In genomic region chr4:53218752-53219151, GRCm38 (mm10) we compare ENCODE assay signal across 8 mouse cellular contexts. TPM values are rescaled to one million over a fixed set of nuclear protein-coding genes. Genes with fewer than 3 reads are reported as not detected.
A peak's percentile ranks its signal among the peaks of the same experiment; 100 is the strongest.
DNase-seq lines count a peak whose midpoint lies in the region; ATAC-seq and TF ChIP-seq lines count a peak whose summit lies in the region.

No protein-coding gene starts in this region.

- ATAC-seq in kidney, embryonic 15.5 days (replicated peaks; ENCODE audit: low FRiP score) = no peak
- no peak for ATAC-seq in embryonic facial prominence, embryonic 12.5 days (ENCODE audit: insufficient number of reproducible peaks, insufficient read depth, low FRiP score, low TSS enrichment)
- 0 out of 2 replicates have a peak, but pooled peaks have one; percentile 13 for ATAC-seq in heart, embryonic 16.5 days (replicated peaks; ENCODE audit: extremely low read depth, insufficient read depth, low FRiP score)
- no peak for ATAC-seq in limb, embryonic 13.5 days (ENCODE audit: low FRiP score, low read depth)

- H3K36me3 ChIP-seq in kidney, adult 2 months (ENCODE audit: control insufficient read depth, insufficient read depth, low read length) = no peaks in the 10 kb centered on the region
- H3K36me3 ChIP-seq in kidney, embryonic 15.5 days = no peaks in the 10 kb centered on the region
- no peaks in the 10 kb centered on the region for H3K36me3 ChIP-seq in embryonic facial prominence, embryonic 12.5 days
- H3K36me3 ChIP-seq in heart, embryonic 16.5 days (ENCODE audit: control insufficient read depth, insufficient read depth) = no peaks in the 10 kb centered on the region
- H3K36me3 ChIP-seq in limb, embryonic 13.5 days = no peaks in the 10 kb centered on the region

- H3K9me3 ChIP-seq in kidney, embryonic 15.5 days (replicated peaks) = no peaks in the 10 kb centered on the region
- no peaks in the 10 kb centered on the region for H3K9me3 ChIP-seq in embryonic facial prominence, embryonic 12.5 days
- H3K9me3 ChIP-seq in heart, embryonic 16.5 days (replicated peaks; ENCODE audit: control insufficient read depth, low read length) = no peaks in the 10 kb centered on the region
- no peaks in the 10 kb centered on the region for H3K9me3 ChIP-seq in limb, embryonic 13.5 days

- no peaks in the 10 kb centered on the region for H3K27me3 ChIP-seq in kidney, adult 2 months (replicated peaks; ENCODE audit: control insufficient read depth, insufficient read depth, low read length)
- no peaks in the 10 kb centered on the region for H3K27me3 ChIP-seq in kidney, embryonic 15.5 days
- no peaks in the 10 kb centered on the region for H3K27me3 ChIP-seq in embryonic facial prominence, embryonic 12.5 days
- H3K27me3 ChIP-seq in heart, embryonic 16.5 days (ENCODE audit: control insufficient read depth, insufficient read depth, low read length) = no peaks in the 10 kb centered on the region
- H3K27me3 ChIP-seq in limb, embryonic 13.5 days = no peaks in the 10 kb centered on the region

- TF ChIP-seq POLR2A in kidney, adult 2 months (IDR thresholded peaks at IDR 0.05; ENCODE audit: low read depth, low read length) = no peak

- peaks cover 8% of the 10 kb centered on the region for H3K4me1 ChIP-seq in kidney, adult 2 months (ENCODE audit: control insufficient read depth, insufficient read depth, low read length)
- peaks cover 21% of the 10 kb centered on the region for H3K4me1 ChIP-seq in kidney, embryonic 15.5 days
- peaks cover 22% of the 10 kb centered on the region for H3K4me1 ChIP-seq in embryonic facial prominence, embryonic 12.5 days
- H3K4me1 ChIP-seq in heart, embryonic 16.5 days (ENCODE audit: control insufficient read depth, insufficient read depth, low read length) = peaks cover 24% of the 10 kb centered on the region
- H3K4me1 ChIP-seq in limb, embryonic 13.5 days = peaks cover 40% of the 10 kb centered on the region

- no peak overlapping the region for H3K9ac ChIP-seq in kidney, embryonic 15.5 days
- H3K9ac ChIP-seq in embryonic facial prominence, embryonic 12.5 days = no peak overlapping the region
- H3K9ac ChIP-seq in heart, embryonic 16.5 days (ENCODE audit: low read length) = peak overlapping the region; percentile 2; the same call in 1 of the 2 replicates
- H3K9ac ChIP-seq in limb, embryonic 13.5 days = no peak overlapping the region

- H3K27ac ChIP-seq in kidney, adult 2 months (ENCODE audit: insufficient read depth, low read depth, low read length) = no peak overlapping the region
- no peak overlapping the region for H3K27ac ChIP-seq in kidney, embryonic 15.5 days
- no peak overlapping the region for H3K27ac ChIP-seq in embryonic facial prominence, embryonic 12.5 days
- peak overlapping the region; percentile 88 for H3K27ac ChIP-seq in heart, embryonic 16.5 days (ENCODE audit: low read length)
- peak overlapping the region; percentile 88 for H3K27ac ChIP-seq in limb, embryonic 13.5 days

- TF ChIP-seq CTCF in kidney, adult 2 months (conservative IDR thresholded peaks at IDR 0.05; ENCODE audit: insufficient read depth, insufficient read length, low read depth, low read length) = no peak

- peak; percentile 49 for DNase-seq in kidney, adult 2 months
- DNase-seq in embryo, embryonic 11 days = no peak
- DNase-seq in yolk sac, embryonic 10.5 days (ENCODE audit: low spot score) = no peak
- no peak for DNase-seq in thymus, adult 18-20 months

- WGBS in kidney, adult 2 months = 39% methylated on average over 7 of the region's 7 CpGs
- WGBS in kidney, embryonic 15.5 days = 50% methylated on average over 7 of the region's 7 CpGs
- WGBS in embryonic facial prominence, embryonic 12.5 days = 48% methylated on average over 7 of the region's 7 CpGs
- WGBS in heart, embryonic 16.5 days = 15% methylated on average over 7 of the region's 7 CpGs
- WGBS in limb, embryonic 13.5 days = 21% methylated on average over 7 of the region's 7 CpGs

- no peak overlapping the region for H3K4me3 ChIP-seq in kidney, adult 2 months (ENCODE audit: insufficient read depth, low read depth, low read length)
- H3K4me3 ChIP-seq in kidney, embryonic 15.5 days (replicated peaks) = no peak overlapping the region
- H3K4me3 ChIP-seq in embryonic facial prominence, embryonic 12.5 days = no peak overlapping the region
- H3K4me3 ChIP-seq in heart, embryonic 16.5 days (ENCODE audit: low read length) = no peak overlapping the region
- H3K4me3 ChIP-seq in limb, embryonic 13.5 days = no peak overlapping the region

- H3K4me2 ChIP-seq in kidney, embryonic 15.5 days = no peak overlapping the region
- 0 out of 2 replicates have a peak overlapping the region, but pooled peaks have one; percentile 72 for H3K4me2 ChIP-seq in embryonic facial prominence, embryonic 12.5 days (replicated peaks)
- peak overlapping the region; percentile 86 for H3K4me2 ChIP-seq in heart, embryonic 16.5 days (ENCODE audit: low read depth, low read length)
- H3K4me2 ChIP-seq in limb, embryonic 13.5 days (replicated peaks) = peak overlapping the region; percentile 87

RNA-seq across cellular contexts. Expression of gene Abca1, which starts 59.1 kb away (rescaled TPM):
- polyA plus RNA-seq in kidney, adult 2 months (2012; rRNA removed) = 8.9 and 9.3 TPM in 2 replicates
- 3.8 and 4.4 TPM in 2 replicates for polyA plus RNA-seq in kidney, embryonic 15.5 days (2015; fragmentation: Nextera tagmentation; extraction: Ambion mirVana)
- polyA plus RNA-seq in embryonic facial prominence, embryonic 12.5 days (2016; fragmentation: Nextera tagmentation; extraction: Ambion mirVana) = 7.9 and 8.4 TPM in 2 replicates
- 4.1 and 4.5 TPM in 2 replicates for polyA plus RNA-seq in heart, embryonic 16.5 days (2015; fragmentation: Nextera tagmentation; extraction: Ambion mirVana)
- 7.3 and 7.8 TPM in 2 replicates for polyA plus RNA-seq in limb, embryonic 13.5 days (2015; fragmentation: Nextera tagmentation; extraction: Ambion mirVana)

Comparison
In these comparisons a context has a peak if more than half of its experiments do, and no peak if none do; other contexts are left out.
1. H3K27ac ChIP-seq: peak in heart, embryonic 16.5 days (single experiment) and limb, embryonic 13.5 days (single experiment); none in kidney, adult 2 months (single experiment), kidney, embryonic 15.5 days (single experiment) and embryonic facial prominence, embryonic 12.5 days (single experiment).